Mouse (Mus musculus) heart, adult 9 months (tissue): ENCODE results near the gene Ptprd.

ENCODE experiments used
- DNase-seq, 2 experiments: peaks; one replicate each; pipeline ENCODE4 v3.0.0; 2022; ENCODE audit warnings: low spot score in 2 of 2

Ptprd gene

DNA sequence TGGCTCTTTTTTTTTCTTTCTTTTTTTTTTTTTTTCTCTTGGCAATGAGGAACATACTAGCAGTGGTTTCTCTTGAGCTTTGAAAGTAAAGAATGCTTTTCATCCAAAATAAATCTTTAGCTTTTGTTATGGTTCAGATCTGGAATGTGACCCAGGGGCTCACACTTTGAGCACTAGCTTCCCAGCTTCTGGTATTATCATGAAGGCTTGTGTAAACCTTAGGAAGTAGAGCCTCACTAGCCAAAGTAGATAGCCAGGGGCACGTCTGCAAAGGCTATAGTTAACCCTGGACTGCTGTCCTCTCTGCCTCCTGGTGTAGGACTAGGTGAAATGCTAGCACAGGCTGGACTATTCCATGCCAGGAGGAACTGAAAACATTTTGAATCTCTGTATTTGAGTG is 1310.1 kb downstream of the Ptprd start:
- DNase-seq: no peak

DNA sequence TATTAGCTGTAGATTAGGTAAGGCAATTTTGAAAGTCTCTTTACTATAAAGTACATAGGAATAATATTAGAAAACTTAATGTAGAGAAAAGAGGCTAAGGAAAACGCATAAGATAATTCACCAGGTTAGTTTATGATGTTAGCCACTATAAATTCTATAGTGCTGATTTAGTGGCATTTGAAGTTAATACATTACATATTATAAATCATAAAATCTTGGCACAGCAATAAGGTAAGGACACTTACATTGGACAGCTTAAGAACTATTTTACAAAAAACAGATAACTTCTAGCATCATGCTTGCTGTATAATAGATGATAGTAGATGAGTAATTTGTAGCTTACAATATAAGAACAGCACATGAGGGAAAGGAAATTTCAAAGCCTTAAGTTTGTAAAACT is 1322.1 kb downstream of the Ptprd start:
- no peak for DNase-seq

DNA sequence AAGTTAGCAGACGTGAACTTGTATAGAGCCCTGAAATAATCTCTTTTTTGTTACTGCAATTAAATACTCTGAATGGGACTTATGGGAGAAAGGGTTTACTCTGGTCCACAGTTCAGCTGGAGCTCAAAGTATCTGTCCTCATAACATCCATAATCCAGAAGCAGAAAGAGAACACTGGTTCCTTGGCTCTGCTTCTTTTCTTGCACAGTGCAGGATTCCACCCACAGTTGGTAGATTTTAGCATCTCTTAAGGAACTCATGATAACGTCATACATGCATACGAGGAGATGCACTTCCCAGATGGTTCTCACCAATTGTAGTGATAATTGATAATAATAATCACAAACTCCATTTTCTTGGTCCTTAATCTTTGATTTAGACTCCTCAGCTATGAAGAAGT is 1330.2 kb downstream of the Ptprd start:
- no peak for DNase-seq

DNA sequence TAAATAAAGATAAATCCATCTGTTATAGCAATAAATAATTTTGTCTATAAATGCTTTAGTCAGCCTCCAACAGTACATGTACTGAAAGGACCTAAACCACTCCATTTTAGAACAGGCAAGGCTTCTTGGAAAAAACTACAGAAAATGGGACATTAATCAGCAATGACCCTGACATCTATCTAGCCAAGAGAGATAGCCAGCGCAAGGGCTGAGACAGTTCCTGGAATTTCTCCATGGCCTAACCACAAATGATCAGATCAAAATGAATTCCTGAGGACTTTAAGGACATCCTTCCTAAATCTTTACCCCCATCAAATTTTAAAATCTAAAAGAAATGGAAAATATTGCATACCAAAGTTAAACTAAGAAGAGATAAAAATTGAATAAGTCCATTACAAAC is 1340.8 kb downstream of the Ptprd start:
- no peak for DNase-seq

- no peak for DNase-seq
Measured at GRCm38 (mm10) chr4:76865585-76865984, 1346.2 kb downstream of the Ptprd start.

DNA sequence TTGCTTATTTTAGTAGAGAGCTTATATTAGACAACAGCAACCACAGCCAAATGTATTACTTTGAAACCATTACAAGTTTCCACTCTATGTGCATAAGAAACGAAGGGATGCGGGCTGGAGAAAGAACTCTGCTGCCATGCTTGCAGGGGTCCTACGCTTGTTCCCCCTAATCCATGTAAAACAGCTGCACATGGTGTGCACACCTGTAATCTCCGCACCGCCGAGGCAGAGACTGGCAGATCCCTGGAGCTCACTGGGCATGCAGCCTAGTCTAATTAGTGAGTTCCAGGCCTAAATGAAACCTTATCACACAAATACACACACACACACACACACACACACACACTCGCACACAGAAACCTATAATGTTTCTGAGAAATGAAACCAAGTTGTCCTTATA is 1365.5 kb downstream of the Ptprd start:
- no peak for DNase-seq

GRCm38 (mm10) chr4:76839016-76839415 is 1372.7 kb downstream of the Ptprd start:
- no peak for DNase-seq

GRCm38 (mm10) chr4:76812138-76812537 is 1399.6 kb downstream of the Ptprd start:
- DNase-seq: no peak

GRCm38 (mm10) chr4:76802708-76803107 is 1409.1 kb downstream of the Ptprd start:
- DNase-seq: no peak

DNA sequence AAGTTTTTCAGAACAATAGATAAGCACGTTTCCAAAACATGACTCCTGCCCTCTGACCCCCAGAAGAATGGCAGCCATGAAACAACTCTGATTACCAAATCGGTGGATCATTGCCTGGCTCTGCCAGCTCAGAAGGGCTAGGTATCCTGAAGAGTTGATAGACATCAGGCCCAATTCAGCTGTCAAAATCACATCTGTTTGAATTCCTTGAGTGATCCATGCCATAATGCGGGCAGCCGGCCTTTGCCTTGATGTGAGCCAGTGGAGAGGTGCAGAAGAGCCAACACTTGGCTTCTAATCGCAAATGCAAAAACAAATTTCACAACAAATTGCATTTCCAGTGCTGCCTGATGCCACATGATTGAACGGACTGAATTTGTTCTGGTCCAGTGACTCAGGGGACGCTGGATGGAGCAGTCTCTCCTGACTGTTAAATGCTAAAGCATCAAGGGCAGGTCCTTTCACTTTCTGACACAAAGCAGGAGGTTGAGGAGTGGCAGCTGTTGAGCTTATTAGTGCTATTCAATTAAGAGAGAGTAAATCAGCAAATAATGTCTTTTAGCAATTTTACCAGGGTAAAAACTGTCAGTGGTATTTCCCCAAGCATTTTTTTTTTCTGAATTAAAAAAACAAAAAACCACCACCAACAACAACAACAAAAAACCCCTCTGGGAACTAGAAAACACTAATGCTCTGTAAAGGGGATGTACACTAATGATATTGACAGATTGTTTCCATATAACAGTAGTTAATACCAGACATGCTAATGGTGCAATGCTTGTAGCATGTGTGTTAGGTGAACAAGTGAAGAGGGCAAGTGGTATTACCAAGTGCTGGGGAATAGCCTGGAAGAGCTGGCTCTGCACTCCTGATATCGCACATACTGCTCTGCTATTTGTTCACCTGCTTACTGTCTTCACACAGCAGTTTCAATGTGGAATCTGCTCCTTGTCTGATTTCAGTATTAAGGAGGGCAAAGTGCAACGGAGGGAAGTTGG is 1413.5 kb downstream of the Ptprd start:
- no peak for DNase-seq

DNA sequence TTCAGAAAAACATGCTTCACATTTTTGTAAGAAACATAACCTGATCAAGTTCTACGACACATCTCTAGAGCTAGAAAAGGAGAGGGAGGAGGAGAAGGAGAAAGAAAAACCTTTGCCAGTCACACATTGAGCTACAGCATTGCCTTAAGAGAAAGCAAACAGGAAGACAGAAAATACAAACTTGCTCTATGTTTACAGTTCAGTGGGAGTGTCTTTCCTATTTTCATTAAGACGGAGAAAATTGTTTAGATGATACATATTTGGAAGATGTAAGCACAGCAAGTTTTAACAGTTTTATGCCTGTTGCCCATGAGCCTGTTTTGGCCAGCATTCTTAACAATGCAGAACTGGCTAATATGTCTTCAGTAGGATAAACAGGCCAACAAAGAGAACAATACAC is 1426.4 kb downstream of the Ptprd start:
- no peak for DNase-seq

DNA sequence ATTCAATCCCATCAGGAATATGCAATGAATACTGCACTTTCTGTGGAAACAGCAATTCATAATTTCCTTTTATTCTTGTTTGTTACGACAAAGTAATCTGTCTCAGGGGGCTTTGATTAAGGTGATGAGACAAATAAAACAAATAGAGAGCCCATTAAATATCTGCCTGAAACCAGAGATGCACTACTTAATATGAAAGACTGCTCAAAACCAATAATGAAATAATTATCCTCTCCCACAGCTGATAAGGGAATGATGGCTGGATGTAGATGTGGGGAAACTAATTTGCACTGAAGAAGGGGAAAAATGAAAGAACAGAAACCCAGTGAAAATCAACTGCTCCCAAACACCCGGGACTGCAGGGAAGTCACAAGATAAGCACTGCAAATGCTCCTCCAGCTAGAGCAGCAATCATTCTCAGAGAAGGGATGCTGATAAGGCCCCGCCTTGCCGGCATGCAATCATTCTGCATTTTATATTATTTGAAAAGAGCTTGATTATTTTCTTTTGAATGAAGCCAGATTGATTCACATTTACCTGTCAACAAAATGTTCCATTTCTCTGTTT is 1432.1 kb downstream of the Ptprd start:
- DNase-seq: no peak

- no peak for DNase-seq
Measured at GRCm38 (mm10) chr4:76766918-76767317, 1444.8 kb downstream of the Ptprd start.

DNA sequence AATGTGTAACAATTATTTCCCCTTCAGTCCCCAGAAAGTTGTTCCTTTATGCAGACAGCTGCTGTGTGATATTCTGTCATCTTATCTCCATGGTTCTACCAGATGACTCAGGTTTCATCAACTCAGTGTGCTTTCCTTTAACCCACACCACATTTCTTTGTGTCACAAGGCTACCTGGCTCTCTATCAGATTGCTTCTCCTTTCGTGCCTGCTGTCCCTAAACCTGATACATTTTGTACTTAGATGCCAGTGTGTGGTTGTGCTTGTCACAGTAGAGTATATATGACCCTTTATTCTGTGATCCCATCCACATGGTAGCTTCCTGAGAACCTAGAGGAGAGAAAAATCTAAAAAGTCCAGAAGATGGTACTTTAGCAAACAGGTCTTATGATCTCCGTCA is 1445.3 kb downstream of the Ptprd start:
- no peak for DNase-seq

DNA sequence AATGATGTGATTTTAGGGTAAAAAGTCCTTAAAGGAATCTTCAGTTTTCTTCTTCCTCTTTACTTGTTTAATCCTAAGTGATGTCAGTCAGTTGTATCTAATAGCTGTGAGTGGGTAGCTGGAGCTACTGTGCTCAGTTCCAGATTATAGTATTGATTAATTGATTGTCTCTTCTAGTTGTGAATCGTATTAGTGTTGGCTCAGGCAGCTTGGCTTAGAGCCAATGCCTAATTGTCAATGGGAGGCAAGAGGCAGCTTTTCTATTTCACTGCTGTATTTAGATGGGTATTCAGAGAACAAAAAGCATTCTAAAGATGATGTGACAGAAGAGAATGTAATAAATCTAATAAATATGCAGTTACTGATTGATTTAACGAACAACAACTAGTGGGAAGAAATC is 1461.1 kb downstream of the Ptprd start:
- DNase-seq: no peak

DNA sequence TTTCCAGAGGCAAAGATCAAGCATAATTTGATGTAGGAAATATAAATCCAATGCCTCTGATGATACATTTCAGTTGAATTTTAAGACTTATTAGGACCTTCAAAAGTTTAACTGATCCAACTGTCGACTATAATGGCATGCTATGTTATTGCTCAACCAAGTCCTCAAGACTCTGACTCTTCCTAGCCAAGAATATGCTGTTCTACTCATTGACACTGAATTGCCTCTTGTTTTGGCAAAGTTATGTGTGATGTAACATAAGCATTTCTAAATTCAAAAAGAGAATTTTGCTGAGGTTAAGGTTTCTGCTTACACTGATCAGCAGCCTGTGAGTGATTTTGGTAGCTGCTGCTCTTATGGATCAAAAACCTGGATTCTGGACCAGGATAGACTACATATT is 1475.9 kb downstream of the Ptprd start:
- DNase-seq: no peak

DNA sequence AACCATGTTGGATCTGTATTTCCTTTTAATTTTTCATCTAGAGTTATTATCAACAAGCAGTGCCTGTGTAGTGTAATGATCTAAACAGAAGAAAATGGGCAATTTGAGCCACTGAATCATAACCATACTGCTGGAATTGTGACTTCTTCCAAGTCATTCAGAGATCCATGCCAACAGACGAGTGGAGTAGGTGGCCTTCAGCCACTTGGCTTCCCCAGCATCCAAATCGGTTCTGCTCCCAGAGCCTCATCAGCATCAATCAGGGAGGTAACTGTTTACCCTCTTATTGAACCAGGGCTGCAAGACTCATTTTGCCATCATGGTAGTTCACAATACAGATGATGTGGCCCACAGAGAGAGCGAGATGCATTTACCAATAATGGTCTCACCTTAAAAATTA is 1536.0 kb downstream of the Ptprd start:
- no peak for DNase-seq

DNA sequence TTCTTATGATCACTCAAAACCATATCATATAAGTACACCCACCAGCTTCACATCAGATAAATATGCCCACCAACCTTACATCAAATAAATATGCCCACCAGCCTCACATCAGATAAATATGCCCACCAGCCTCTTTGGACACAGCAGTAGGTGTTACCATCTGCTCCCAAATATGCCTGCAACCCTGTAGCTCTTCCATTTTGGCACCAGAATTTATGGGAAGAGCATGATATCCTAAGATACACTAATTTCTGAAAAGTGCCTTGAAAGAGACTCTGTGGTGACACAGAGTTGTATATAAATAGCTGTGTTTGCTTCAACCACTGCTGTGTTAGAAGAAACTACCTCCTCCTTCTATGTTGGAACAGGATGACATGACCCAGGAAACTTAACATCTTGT is 1538.5 kb downstream of the Ptprd start:
- DNase-seq: no peak

GRCm38 (mm10) chr4:76672653-76673052 is 1539.1 kb downstream of the Ptprd start:
- DNase-seq: no peak

DNA sequence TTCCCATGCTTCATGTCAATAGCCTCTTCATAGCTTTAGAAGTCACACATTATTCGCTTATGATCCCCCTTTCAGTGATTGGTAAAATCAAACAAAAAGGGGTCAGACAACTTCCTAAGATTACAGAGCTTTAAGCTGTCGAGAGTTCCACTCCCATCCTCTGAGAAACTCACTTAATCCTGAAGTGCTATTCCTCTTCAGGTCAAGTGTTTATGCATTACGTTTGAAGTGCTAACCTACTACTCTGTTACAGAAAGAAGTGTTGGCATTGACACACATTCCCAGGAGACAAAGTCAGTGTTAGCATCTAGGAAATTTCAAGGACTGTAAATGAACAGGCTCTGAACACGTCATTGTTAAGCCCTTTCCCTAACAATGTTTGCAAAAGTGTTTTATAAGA is 1550.0 kb downstream of the Ptprd start:
- DNase-seq: no peak

DNA sequence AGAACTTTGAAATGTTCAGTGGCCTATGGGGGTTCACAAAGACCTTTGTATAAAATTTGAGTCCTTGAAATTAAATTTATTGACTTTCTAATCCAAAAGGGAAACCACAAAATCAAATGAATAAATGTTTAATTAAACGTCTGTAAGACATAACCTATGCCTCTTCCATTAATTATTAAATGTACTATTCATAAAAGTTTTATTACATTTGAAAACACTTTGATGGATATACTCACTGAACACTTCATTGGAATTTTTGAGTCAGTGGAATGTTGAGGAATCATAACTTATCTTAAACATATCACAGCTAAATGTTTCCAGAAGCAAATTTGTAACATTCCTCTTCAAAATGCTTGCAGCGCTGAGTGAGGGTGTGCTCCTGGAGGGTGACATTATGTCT is 1551.6 kb downstream of the Ptprd start:
- no peak for DNase-seq

DNA sequence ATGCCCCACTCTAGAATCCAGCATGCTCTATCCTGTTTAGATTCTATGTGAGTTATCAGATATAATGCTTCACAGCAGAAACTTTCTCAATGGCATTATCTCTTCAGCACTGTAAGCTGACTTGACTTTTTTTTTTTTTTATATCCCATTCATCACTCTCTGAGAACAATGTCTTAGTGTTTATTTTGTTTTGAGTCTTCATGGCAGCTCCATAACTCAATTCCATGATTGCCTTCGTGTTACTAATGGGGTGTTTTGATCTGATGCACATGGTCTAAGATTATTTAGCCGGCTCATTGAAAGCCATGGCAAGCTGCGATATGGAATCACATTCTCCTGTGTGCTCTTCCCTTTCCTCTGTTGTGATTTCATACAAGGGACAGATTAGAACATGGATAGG is 1555.0 kb downstream of the Ptprd start:
- DNase-seq: no peak

DNA sequence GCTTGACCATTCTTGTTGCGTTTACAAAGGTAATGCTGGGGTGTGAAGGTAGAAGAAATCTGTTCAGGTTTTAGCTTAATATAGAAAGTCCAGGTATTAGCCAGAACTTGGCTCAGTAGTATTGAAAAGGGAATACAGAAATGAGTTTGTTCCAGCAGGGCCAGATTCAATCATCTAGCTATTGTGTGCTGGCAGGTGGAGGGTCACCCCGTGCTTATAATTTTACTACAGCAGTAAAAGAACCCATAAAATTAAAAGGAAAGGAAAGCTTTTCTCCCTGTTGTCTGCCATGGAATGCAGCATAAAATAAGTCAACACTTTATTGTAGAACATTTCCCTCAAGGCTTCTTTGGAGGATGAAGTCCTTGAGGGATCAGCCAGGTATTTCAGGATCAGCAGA is 1558.8 kb downstream of the Ptprd start:
- DNase-seq: no peak
